Mouse (Mus musculus): ENCODE data around the gene Gm2174. TPM values are rescaled to one million over a fixed set of nuclear protein-coding genes. Genes with fewer than 3 reads are reported as not detected.

Gm2174 gene
- polyA plus RNA-seq, 1 experiment from 2014 or later, result 1.2 TPM

Other genes starting within 250 kb of the Gm2174 start
- not detected in 2 replicates for gene Gm773, start 235.1 kb upstream of the Gm2174 start, polyA plus RNA-seq (2015; fragmentation: Nextera tagmentation; extraction: Ambion mirVana)
- gene Zfp449, start 101.6 kb upstream of the Gm2174 start, polyA plus RNA-seq (2015; fragmentation: Nextera tagmentation; extraction: Ambion mirVana), result 7.5 and 9.8 TPM in 2 replicates
- gene Smim10l2a, start 73.4 kb upstream of the Gm2174 start, polyA plus RNA-seq (2015; fragmentation: Nextera tagmentation; extraction: Ambion mirVana), result 5.7 and 6.1 TPM in 2 replicates
- 25.3 and 25.5 TPM in 2 replicates for gene Ints6l, start 6.9 kb downstream of the Gm2174 start, polyA plus RNA-seq (2015; fragmentation: Nextera tagmentation; extraction: Ambion mirVana)
- not detected in 2 replicates for gene Gm10477, start 76.8 kb downstream of the Gm2174 start, polyA plus RNA-seq (2015; fragmentation: Nextera tagmentation; extraction: Ambion mirVana)
- gene Gm648, start 101.6 kb downstream of the Gm2174 start, polyA plus RNA-seq (2015; fragmentation: Nextera tagmentation; extraction: Ambion mirVana), result not detected in 2 replicates
- 21.2 and 24.8 TPM in 2 replicates for gene Mmgt1, start 150.1 kb downstream of the Gm2174 start, polyA plus RNA-seq (2015; fragmentation: Nextera tagmentation; extraction: Ambion mirVana)
- gene Slc9a6, start 161.8 kb downstream of the Gm2174 start, polyA plus RNA-seq (2015; fragmentation: Nextera tagmentation; extraction: Ambion mirVana), result 12.0 and 13.5 TPM in 2 replicates

Data from stomach, embryonic 15.5 days (tissue).